Mouse (Mus musculus): ENCODE measurements at regions not wholly inside any gene's neighbourhood (a gene's known extent, or its start where the extent isn't known, plus 50 kb on each side); places are given as distances from the start of the nearest gene placed in this dataset.

GRCm38 (mm10) chr13:43949740-43950643, 165.4 kb downstream of the Cd83 start:
- H3K27me3 ChIP-seq (ENCODE audit: insufficient read depth, low read length) = no peaks in the 10 kb centered on the region
- H3K9me3 ChIP-seq (replicated peaks; ENCODE audit: low read length) = no peaks in the 10 kb centered on the region
- no peaks in the 10 kb centered on the region for H3K36me3 ChIP-seq (ENCODE audit: insufficient read depth, low read length)
- no peak overlapping the region for H3K4me2 ChIP-seq (ENCODE audit: low read length)
- no peak overlapping the region for H3K27ac ChIP-seq
- no peak overlapping the region for H3K4me3 ChIP-seq (replicated peaks; ENCODE audit: low read depth, low read length)
- ATAC-seq (replicated peaks; ENCODE audit: low FRiP score, low read depth) (no peak), DNase-seq (ENCODE audit: low spot score) (no peak)
- H3K9ac ChIP-seq (ENCODE audit: low read depth, low read length) = no peak overlapping the region
- no peaks in the 10 kb centered on the region for H3K4me1 ChIP-seq (replicated peaks; ENCODE audit: insufficient read depth, low read length)
- TF ChIP-seq CTCF (IDR thresholded peaks at IDR 0.05; ENCODE audit: low read depth) = no peak
- WGBS = 70% methylated on average over 15 of the region's 15 CpGs

GRCm38 (mm10) chr13:43952491-43952890, 167.9 kb downstream of the Cd83 start:
- Histone ChIP-seq H3K27me3 (ENCODE audit: insufficient read depth, low read length) (no peaks in the 10 kb centered on the region), H3K9ac (ENCODE audit: low read depth, low read length) (no peak overlapping the region), H3K9me3 (replicated peaks; ENCODE audit: low read length) (no peaks in the 10 kb centered on the region), H3K27ac (no peak overlapping the region), H3K36me3 (ENCODE audit: insufficient read depth, low read length) (no peaks in the 10 kb centered on the region), H3K4me2 (ENCODE audit: low read length) (no peak overlapping the region), H3K4me1 (replicated peaks; ENCODE audit: insufficient read depth, low read length) (no peaks in the 10 kb centered on the region), H3K4me3 (replicated peaks; ENCODE audit: low read depth, low read length) (no peak overlapping the region)
- ATAC-seq (replicated peaks; ENCODE audit: low FRiP score, low read depth) = no peak
- 64% methylated on average over 4 of the region's 4 CpGs for WGBS
- TF ChIP-seq CTCF (IDR thresholded peaks at IDR 0.05; ENCODE audit: low read depth) = no peak
- DNase-seq (ENCODE audit: low spot score) = no peak

- Histone ChIP-seq H3K4me1 (replicated peaks; ENCODE audit: insufficient read depth, low read length) (no peaks in the 10 kb centered on the region), H3K4me2 (ENCODE audit: low read length) (no peak overlapping the region), H3K27me3 (ENCODE audit: insufficient read depth, low read length) (no peaks in the 10 kb centered on the region), H3K9ac (ENCODE audit: low read depth, low read length) (no peak overlapping the region), H3K36me3 (ENCODE audit: insufficient read depth, low read length) (no peaks in the 10 kb centered on the region), H3K4me3 (replicated peaks; ENCODE audit: low read depth, low read length) (no peak overlapping the region), H3K9me3 (replicated peaks; ENCODE audit: low read length) (no peaks in the 10 kb centered on the region), H3K27ac (no peak overlapping the region)
- TF ChIP-seq CTCF (IDR thresholded peaks at IDR 0.05; ENCODE audit: low read depth) = no peak
- no peak for ATAC-seq (replicated peaks; ENCODE audit: low FRiP score, low read depth)
- no peak for DNase-seq (ENCODE audit: low spot score)
- 90% methylated on average over 5 of the region's 5 CpGs for WGBS
Observed at GRCm38 (mm10) chr13:43952972-43953592, 168.5 kb downstream of the Cd83 start.

- DNase-seq (ENCODE audit: low spot score) (peak; percentile 43), ATAC-seq (replicated peaks; ENCODE audit: low FRiP score, low read depth) (peak; percentile 78)
- Histone ChIP-seq H3K9ac (ENCODE audit: low read depth, low read length) (no peak overlapping the region), H3K9me3 (replicated peaks; ENCODE audit: low read length) (no peaks in the 10 kb centered on the region), H3K4me3 (replicated peaks; ENCODE audit: low read depth, low read length) (no peak overlapping the region), H3K4me1 (replicated peaks; ENCODE audit: insufficient read depth, low read length) (no peaks in the 10 kb centered on the region; the same call in 1 of the 2 replicates), H3K4me2 (ENCODE audit: low read length) (no peak overlapping the region), H3K27ac (peak overlapping the region; percentile 25; the same call in 1 of the 2 replicates), H3K36me3 (ENCODE audit: insufficient read depth, low read length) (no peaks in the 10 kb centered on the region), H3K27me3 (ENCODE audit: insufficient read depth, low read length) (no peaks in the 10 kb centered on the region)
- no peak for TF ChIP-seq CTCF (IDR thresholded peaks at IDR 0.05; ENCODE audit: low read depth)
- 55% methylated on average over 10 of the region's 10 CpGs for WGBS
Observed at GRCm38 (mm10) chr13:43954714-43955393, 170.3 kb downstream of the Cd83 start.

- Histone ChIP-seq H3K9ac (ENCODE audit: low read depth, low read length) (no peak overlapping the region), H3K4me1 (replicated peaks; ENCODE audit: insufficient read depth, low read length) (no peaks in the 10 kb centered on the region; the same call in 1 of the 2 replicates), H3K27ac (no peak overlapping the region), H3K4me3 (replicated peaks; ENCODE audit: low read depth, low read length) (no peak overlapping the region), H3K36me3 (ENCODE audit: insufficient read depth, low read length) (no peaks in the 10 kb centered on the region), H3K9me3 (replicated peaks; ENCODE audit: low read length) (no peaks in the 10 kb centered on the region), H3K27me3 (ENCODE audit: insufficient read depth, low read length) (no peaks in the 10 kb centered on the region), H3K4me2 (ENCODE audit: low read length) (no peak overlapping the region)
- no peak for TF ChIP-seq CTCF (IDR thresholded peaks at IDR 0.05; ENCODE audit: low read depth)
- no peak for DNase-seq (ENCODE audit: low spot score)
- WGBS = 90% methylated on average over 2 of the region's 2 CpGs
- ATAC-seq (replicated peaks; ENCODE audit: low FRiP score, low read depth) = no peak
Observed at GRCm38 (mm10) chr13:43957046-43957445, 172.5 kb downstream of the Cd83 start.

GRCm38 (mm10) chr13:43959121-43959572, 174.6 kb downstream of the Cd83 start:
- Histone ChIP-seq H3K27ac (no peak overlapping the region), H3K36me3 (ENCODE audit: insufficient read depth, low read length) (no peaks in the 10 kb centered on the region), H3K27me3 (ENCODE audit: insufficient read depth, low read length) (no peaks in the 10 kb centered on the region), H3K4me1 (replicated peaks; ENCODE audit: insufficient read depth, low read length) (no peaks in the 10 kb centered on the region; the same call in 1 of the 2 replicates), H3K4me2 (ENCODE audit: low read length) (no peak overlapping the region), H3K4me3 (replicated peaks; ENCODE audit: low read depth, low read length) (no peak overlapping the region), H3K9ac (ENCODE audit: low read depth, low read length) (no peak overlapping the region), H3K9me3 (replicated peaks; ENCODE audit: low read length) (no peaks in the 10 kb centered on the region)
- whole genome bisulfite sequencing = 45% methylated on average over 9 of the region's 9 CpGs
- DNase-seq (ENCODE audit: low spot score) (no peak), ATAC-seq (replicated peaks; ENCODE audit: low FRiP score, low read depth) (no peak)
- TF ChIP-seq CTCF (IDR thresholded peaks at IDR 0.05; ENCODE audit: low read depth) = no peak

Measured in kidney, postnatal 0 days (tissue).